Mouse (Mus musculus): ENCODE results near the gene Rfxank.

Gene Rfxank

GRCm38 (mm10) chr8:70147678-70148607 lies 9.0 kb upstream of the Rfxank start:
- DNase-seq, result peak; percentile 70

GRCm38 (mm10) chr8:70139981-70140380 lies 1.0 kb upstream of the Rfxank start:
- no peak for DNase-seq

- no peak for DNase-seq
Observed at GRCm38 (mm10) chr8:70137890-70138289, 1.1 kb downstream of the Rfxank start.

GRCm38 (mm10) chr8:70136591-70136990 lies 2.4 kb downstream of the Rfxank start:
- no peak for DNase-seq

GRCm38 (mm10) chr8:70134931-70135330 lies 4.0 kb downstream of the Rfxank start:
- no peak for DNase-seq

- no peak for DNase-seq
Observed at GRCm38 (mm10) chr8:70134086-70134485, 4.9 kb downstream of the Rfxank start.

GRCm38 (mm10) chr8:70131166-70131883 lies 7.6 kb downstream of the Rfxank start, which contains the start of gene Nr2c2ap:
TSS of gene Nr2c2ap (plus strand) at chr8:70131333.
- DNase-seq, result peak; percentile 92

- DNase-seq, result no peak
Observed at GRCm38 (mm10) chr8:70130066-70130465, 8.9 kb downstream of the Rfxank start.

- no peak for DNase-seq
Observed at GRCm38 (mm10) chr8:70129309-70129952, 9.5 kb downstream of the Rfxank start.

GRCm38 (mm10) chr8:70128435-70128834 lies 10.5 kb downstream of the Rfxank start:
- no peak for DNase-seq

GRCm38 (mm10) chr8:70124992-70125391 lies 14.0 kb downstream of the Rfxank start:
- no peak for DNase-seq

GRCm38 (mm10) chr8:70122863-70123262 lies 16.1 kb downstream of the Rfxank start:
- DNase-seq, result peak; percentile 40

GRCm38 (mm10) chr8:70120667-70121066 lies 18.3 kb downstream of the Rfxank start, which contains the start of gene Ncan:
TSS of gene Ncan (minus strand) at chr8:70120873.
- peak; percentile 67 for DNase-seq

GRCm38 (mm10) chr8:70118726-70119700 lies 19.9 kb downstream of the Rfxank start:
- DNase-seq, result peak; percentile 30

GRCm38 (mm10) chr8:70117611-70118010 lies 21.3 kb downstream of the Rfxank start:
- DNase-seq, result peak; percentile 59

GRCm38 (mm10) chr8:70114892-70115291 lies 24.1 kb downstream of the Rfxank start:
- DNase-seq, result no peak

- DNase-seq, result no peak
Observed at GRCm38 (mm10) chr8:70114488-70114887, 24.5 kb downstream of the Rfxank start.

- peak; percentile 40 for DNase-seq
Observed at GRCm38 (mm10) chr8:70112401-70113016, 26.4 kb downstream of the Rfxank start.

- no peak for DNase-seq
Observed at GRCm38 (mm10) chr8:70111192-70111795, 27.7 kb downstream of the Rfxank start.

- DNase-seq, result no peak
Observed at GRCm38 (mm10) chr8:70110451-70110850, 28.5 kb downstream of the Rfxank start.

GRCm38 (mm10) chr8:70104922-70105321 lies 34.0 kb downstream of the Rfxank start:
- DNase-seq, result no peak
